Mouse (Mus musculus): ENCODE results near the gene Paqr9.

Paqr9 gene

GRCm38 (mm10) chr9:95544598-95544997 lies 14.9 kb upstream of the Paqr9 start:
- no peak for DNase-seq (ENCODE audit: low read depth in 2 of 2, low spot score in 2 of 2)

GRCm38 (mm10) chr9:95546679-95547078 lies 12.8 kb upstream of the Paqr9 start:
- no peak for DNase-seq (ENCODE audit: low read depth in 2 of 2, low spot score in 2 of 2)

GRCm38 (mm10) chr9:95549626-95550411 lies 9.6 kb upstream of the Paqr9 start:
- no peak for DNase-seq (ENCODE audit: low read depth in 2 of 2, low spot score in 2 of 2)

GRCm38 (mm10) chr9:95550856-95551774 lies 8.3 kb upstream of the Paqr9 start:
- no peak for DNase-seq (ENCODE audit: low read depth in 2 of 2, low spot score in 2 of 2)

- no peak for DNase-seq (ENCODE audit: low read depth in 2 of 2, low spot score in 2 of 2)
Measured at GRCm38 (mm10) chr9:95552175-95552705, 7.2 kb upstream of the Paqr9 start.

GRCm38 (mm10) chr9:95554231-95555221 lies 4.9 kb upstream of the Paqr9 start:
- no peak for DNase-seq (ENCODE audit: low read depth in 2 of 2, low spot score in 2 of 2)

- no peak for DNase-seq (ENCODE audit: low read depth in 2 of 2, low spot score in 2 of 2)
Measured at GRCm38 (mm10) chr9:95555233-95555740, 4.2 kb upstream of the Paqr9 start.

- DNase-seq (ENCODE audit: low read depth in 2 of 2, low spot score in 2 of 2): no peak
Measured at GRCm38 (mm10) chr9:95556067-95556512, 3.4 kb upstream of the Paqr9 start.

GRCm38 (mm10) chr9:95557722-95558121 lies 1.7 kb upstream of the Paqr9 start:
- DNase-seq (ENCODE audit: low read depth in 2 of 2, low spot score in 2 of 2): no peak

- DNase-seq (ENCODE audit: low read depth in 2 of 2, low spot score in 2 of 2): no peak
Measured at GRCm38 (mm10) chr9:95558726-95559058, 765 bp upstream of the Paqr9 start.

- no peak for DNase-seq (ENCODE audit: low read depth in 2 of 2, low spot score in 2 of 2)
Measured at GRCm38 (mm10) chr9:95559936-95560735, 679 bp downstream of the Paqr9 start.

GRCm38 (mm10) chr9:95564047-95564446 lies 4.6 kb downstream of the Paqr9 start:
- DNase-seq (ENCODE audit: low read depth in 2 of 2, low spot score in 2 of 2): no peak

- DNase-seq (ENCODE audit: low read depth in 2 of 2, low spot score in 2 of 2): no peak
Measured at GRCm38 (mm10) chr9:95566394-95566793, 6.9 kb downstream of the Paqr9 start.

- no peak for DNase-seq (ENCODE audit: low read depth in 2 of 2, low spot score in 2 of 2)
Measured at GRCm38 (mm10) chr9:95566931-95567330, 7.5 kb downstream of the Paqr9 start.

GRCm38 (mm10) chr9:95569249-95569648 lies 9.8 kb downstream of the Paqr9 start:
- no peak for DNase-seq (ENCODE audit: low read depth in 2 of 2, low spot score in 2 of 2)

GRCm38 (mm10) chr9:95569966-95570365 lies 10.5 kb downstream of the Paqr9 start:
- no peak for DNase-seq (ENCODE audit: low read depth in 2 of 2, low spot score in 2 of 2)

- DNase-seq (ENCODE audit: low read depth in 2 of 2, low spot score in 2 of 2): no peak
Measured at GRCm38 (mm10) chr9:95570604-95571003, 11.1 kb downstream of the Paqr9 start.

- DNase-seq (ENCODE audit: low read depth in 2 of 2, low spot score in 2 of 2): no peak
Measured at GRCm38 (mm10) chr9:95571494-95571893, 12.0 kb downstream of the Paqr9 start.

GRCm38 (mm10) chr9:95572558-95572957 lies 13.1 kb downstream of the Paqr9 start:
- no peak for DNase-seq (ENCODE audit: low read depth in 2 of 2, low spot score in 2 of 2)

- no peak for DNase-seq (ENCODE audit: low read depth in 2 of 2, low spot score in 2 of 2)
Measured at GRCm38 (mm10) chr9:95574116-95574515, 14.7 kb downstream of the Paqr9 start.
